Mouse (Mus musculus) mature B cell (primary cell): ENCODE data around the gene Ppp4r3b.

Experiments
- in situ Hi-C: fragments of 300-500 bp; cut with MboI; formaldehyde crosslinking; loops from 2 replicates; pipeline ENCODE4 v1.14.3; 2019

Ppp4r3b gene

GRCm38 (mm10) chr11:29172563-29173124 lies at the start of gene Ppp4r3b:
Ppp4r3b (plus strand) TSS chr11:29172890.
- in situ Hi-C loops, result no loop called here

GRCm38 (mm10) chr11:29129862-29130384 lies 42.8 kb upstream of the Ppp4r3b start:
- in situ Hi-C loops, result no loop called here

- in situ Hi-C loops, result no loop called here
Measured at GRCm38 (mm10) chr11:29130385-29131355, 42.0 kb upstream of the Ppp4r3b start, which contains the start of gene Pnpt1. Pnpt1 (plus strand) TSS chr11:29130744.

- in situ Hi-C loops, result no loop called here
Measured at GRCm38 (mm10) chr11:29140671-29141070, 32.0 kb upstream of the Ppp4r3b start.

- in situ Hi-C loops, result no loop called here
Measured at GRCm38 (mm10) chr11:29148901-29149300, 23.8 kb upstream of the Ppp4r3b start.

- in situ Hi-C loops, result no loop called here
Measured at GRCm38 (mm10) chr11:29163569-29163968, 9.1 kb upstream of the Ppp4r3b start.

GRCm38 (mm10) chr11:29171959-29172391 lies 715 bp upstream of the Ppp4r3b start:
- in situ Hi-C loops, result no loop called here

- in situ Hi-C loops, result no loop called here
Measured at GRCm38 (mm10) chr11:29173125-29173631, 488 bp downstream of the Ppp4r3b start.

GRCm38 (mm10) chr11:29173706-29174436 lies 1.2 kb downstream of the Ppp4r3b start:
- in situ Hi-C loops, result no loop called here

GRCm38 (mm10) chr11:29179319-29179718 lies 6.6 kb downstream of the Ppp4r3b start:
- in situ Hi-C loops, result no loop called here

GRCm38 (mm10) chr11:29180657-29181056 lies 8.0 kb downstream of the Ppp4r3b start:
- in situ Hi-C loops, result no loop called here

GRCm38 (mm10) chr11:29181751-29182150 lies 9.1 kb downstream of the Ppp4r3b start:
- in situ Hi-C loops, result no loop called here

GRCm38 (mm10) chr11:29188981-29189380 lies 16.3 kb downstream of the Ppp4r3b start:
- in situ Hi-C loops, result no loop called here

- in situ Hi-C loops, result no loop called here
Measured at GRCm38 (mm10) chr11:29203653-29204052, 31.0 kb downstream of the Ppp4r3b start.

GRCm38 (mm10) chr11:29209774-29210173 lies 37.1 kb downstream of the Ppp4r3b start:
- in situ Hi-C loops, result no loop called here

GRCm38 (mm10) chr11:29216196-29216595 lies 43.5 kb downstream of the Ppp4r3b start:
- in situ Hi-C loops, result no loop called here

- in situ Hi-C loops, result no loop called here
Measured at GRCm38 (mm10) chr11:29219055-29219454, 46.4 kb downstream of the Ppp4r3b start.

GRCm38 (mm10) chr11:29222310-29222709 lies 49.6 kb downstream of the Ppp4r3b start:
- in situ Hi-C loops, result no loop called here

- in situ Hi-C loops, result no loop called here
Measured at GRCm38 (mm10) chr11:29224754-29225153, 52.1 kb downstream of the Ppp4r3b start.

- in situ Hi-C loops, result no loop called here
Measured at GRCm38 (mm10) chr11:29228957-29229356, 56.3 kb downstream of the Ppp4r3b start.

- in situ Hi-C loops, result no loop called here
Measured at GRCm38 (mm10) chr11:29233569-29233968, 60.9 kb downstream of the Ppp4r3b start.

- in situ Hi-C loops, result no loop called here
Measured at GRCm38 (mm10) chr11:29237364-29237763, 64.7 kb downstream of the Ppp4r3b start.
